ENCODE assay signal across 17 mouse cellular contexts in genomic region chr16:24628779-24629178, GRCm38 (mm10).
DNase-seq lines count a peak whose midpoint lies in the region; ATAC-seq and TF ChIP-seq lines count a peak whose summit lies in the region.
"Had no signal": no experiment of that assay in that cellular context is flagged by ENCODE, and none has a peak within 500 bp of the region (broad histone marks: within the 10 kb centered on the region; RNA-seq: fewer than 3 reads in every experiment).

No protein-coding gene starts in this region.

- H3K79me2 ChIP-seq in heart, adult 2 months (replicated peaks; ENCODE audit: control insufficient read depth, insufficient read depth, low read length): peaks cover 1% of the 10 kb centered on the region; the same call in 1 of the 2 replicates

- TF ChIP-seq EP300 in heart, adult 2 months (IDR thresholded peaks at IDR 0.05; ENCODE audit: insufficient read depth, low read depth, low read length): no peak
- no peak for TF ChIP-seq EP300 in liver, postnatal 0 days (IDR thresholded peaks at IDR 0.05; ENCODE audit: low read depth)

- no peak overlapping the region for H3K4me3 ChIP-seq in heart, adult 2 months
- H3K4me3 ChIP-seq in liver, postnatal 0 days (ENCODE audit: low read depth, low read length): no peak overlapping the region
- no peak overlapping the region for H3K4me3 ChIP-seq in bone marrow, adult 2 months (replicated peaks; ENCODE audit: control insufficient read depth, low read depth, low read length)
- H3K4me3 ChIP-seq: embryonic facial prominence, embryonic 12.5 days; hindbrain, embryonic 12.5 days; limb, embryonic 10.5 days had no signal

- peak overlapping the region; percentile 59 for H3K27ac ChIP-seq in heart, adult 2 months
- peak overlapping the region; percentile 44; the same call in 1 of the 2 replicates for H3K27ac ChIP-seq in liver, postnatal 0 days (ENCODE audit: low read depth)
- peak overlapping the region; percentile 63; the same call in 1 of the 2 replicates for H3K27ac ChIP-seq in bone marrow, adult 2 months (ENCODE audit: control insufficient read depth, insufficient read depth, low read depth, low read length, poor library complexity)
- H3K27ac ChIP-seq: embryonic facial prominence, embryonic 12.5 days; hindbrain, embryonic 12.5 days; limb, embryonic 10.5 days had no signal

- whole genome bisulfite sequencing in heart, adult 2 months: 51% methylated on average over 1 of the region's 1 CpGs
- 78% methylated on average over 1 of the region's 1 CpGs for whole genome bisulfite sequencing in liver, postnatal 0 days (ENCODE audit: insufficient replicate concordance)
- WGBS in bone marrow, adult 2 months: 76% methylated on average over 1 of the region's 1 CpGs

- no peak overlapping the region; the same call in 1 of the 2 replicates for H3K9ac ChIP-seq in heart, adult 2 months (ENCODE audit: low read depth, low read length)
- H3K9ac ChIP-seq in liver, postnatal 0 days (replicated peaks): no peak overlapping the region
- H3K9ac ChIP-seq: embryonic facial prominence, embryonic 12.5 days; forebrain, postnatal 0 days; hindbrain, embryonic 12.5 days had no signal

- no peak overlapping the region for H3K4me2 ChIP-seq in liver, postnatal 0 days (ENCODE audit: low read depth, low read length)
- H3K4me2 ChIP-seq: embryonic facial prominence, embryonic 12.5 days; hindbrain, embryonic 12.5 days; midbrain, embryonic 11.5 days had no signal

- no peaks in the 10 kb centered on the region for H3K9me3 ChIP-seq in liver, postnatal 0 days (ENCODE audit: low read length)
- H3K9me3 ChIP-seq: embryonic facial prominence, embryonic 12.5 days; hindbrain, embryonic 12.5 days; limb, embryonic 10.5 days had no signal

- DNase-seq in heart, adult 2 months: no peak
- DNase-seq in heart, postnatal 25 days (ENCODE audit: low spot score): no peak
- DNase-seq in liver, postnatal 0 days: no peak
- no peak for DNase-seq in liver
- DNase-seq in kidney, adult 8-10 months: no peak
- no peak for DNase-seq in frontal cortex, postnatal 10 days (ENCODE audit: low spot score in 2 of 2)
- DNase-seq: adrenal gland, postnatal 36 days; cerebellum, adult 2 months; cerebellum, postnatal 25 days; forebrain, postnatal 0 days; kidney, postnatal 14 days; right cerebral cortex, postnatal 4 days had no signal

- peaks cover 10% of the 10 kb centered on the region for H3K4me1 ChIP-seq in heart, adult 2 months (ENCODE audit: control insufficient read depth, insufficient read depth, low read length)
- H3K4me1 ChIP-seq in liver, postnatal 0 days (ENCODE audit: insufficient read depth): peaks cover 14% of the 10 kb centered on the region
- H3K4me1 ChIP-seq in bone marrow, adult 2 months (ENCODE audit: control insufficient read depth, insufficient read depth, low read length): peaks cover 6% of the 10 kb centered on the region
- H3K4me1 ChIP-seq: limb, embryonic 10.5 days had no signal

- no peak for TF ChIP-seq CTCF in heart, adult 2 months (IDR thresholded peaks at IDR 0.05)
- no peak for TF ChIP-seq CTCF in liver, postnatal 0 days (IDR thresholded peaks at IDR 0.05; ENCODE audit: low read depth)
- no peak for TF ChIP-seq CTCF in bone marrow, adult 2 months (IDR thresholded peaks at IDR 0.05; ENCODE audit: control insufficient read depth, insufficient read depth, low read length)

- TF ChIP-seq POLR2A in heart, adult 2 months (IDR thresholded peaks at IDR 0.05; ENCODE audit: insufficient read depth, low read depth, low read length): no peak
- no peak for TF ChIP-seq POLR2A in bone marrow, adult 2 months (IDR thresholded peaks at IDR 0.05; ENCODE audit: borderline replicate concordance, control insufficient read depth, low read depth, low read length)

- ATAC-seq in liver, postnatal 0 days: no peak
- ATAC-seq: forebrain, postnatal 0 days had no signal

- intact Hi-C loops in heart, adult 2 months (cut with DNase I): loop anchor here (5.0 kb wide), 1 partner anchor 236 kb away; the partner anchor contains the start of gene Lpp
- intact Hi-C loops in heart, postnatal 25 days (cut with DNase I): no loop called here

- H3K27me3 ChIP-seq in heart, adult 2 months (ENCODE audit: control insufficient read depth, insufficient read depth, low read length): no peaks in the 10 kb centered on the region
- no peaks in the 10 kb centered on the region for H3K27me3 ChIP-seq in liver, postnatal 0 days (ENCODE audit: insufficient read depth, low read length)
- H3K27me3 ChIP-seq: embryonic facial prominence, embryonic 12.5 days; hindbrain, embryonic 12.5 days had no signal

- peaks cover 11% of the 10 kb centered on the region for H3K36me3 ChIP-seq in heart, adult 2 months (ENCODE audit: control insufficient read depth, insufficient read depth, low read length)
- H3K36me3 ChIP-seq in liver, postnatal 0 days (replicated peaks; ENCODE audit: insufficient read depth, low read length): no peaks in the 10 kb centered on the region; the same call in 1 of the 2 replicates
- H3K36me3 ChIP-seq: embryonic facial prominence, embryonic 12.5 days; hindbrain, embryonic 12.5 days; limb, embryonic 10.5 days had no signal
